Mouse (Mus musculus) MN1 (cell line): ENCODE measurements around the gene Raver1.
A peak's percentile ranks its signal among the peaks of the same experiment; 100 is the strongest.

Source experiments
- DNase-seq: peaks from one replicate; pipeline ENCODE4 v3.0.0-alpha.2; 2016; ENCODE audit warnings: low spot score

Gene Raver1

DNA sequence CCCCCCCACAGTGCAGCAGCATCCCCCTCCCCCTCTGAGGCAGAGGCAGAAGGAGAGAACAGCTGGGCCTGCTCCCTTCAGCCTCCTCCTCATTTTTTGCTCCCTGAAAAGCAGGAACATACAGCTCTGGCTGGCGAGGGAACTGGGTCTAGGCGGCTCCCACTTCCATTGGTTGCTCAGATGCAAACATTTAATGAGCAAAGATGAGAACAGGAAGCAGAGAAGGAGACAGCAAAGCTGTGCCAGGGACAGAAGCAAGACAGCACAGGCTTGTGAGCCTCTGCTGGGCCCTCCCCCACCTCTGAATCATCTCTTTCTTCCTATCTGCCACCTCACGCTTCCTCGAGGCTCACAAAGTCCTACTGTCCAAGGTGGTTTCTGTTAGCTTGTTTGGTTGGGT lies 50.5 kb downstream of the Raver1 start:
- DNase-seq: peak; percentile 16

DNA sequence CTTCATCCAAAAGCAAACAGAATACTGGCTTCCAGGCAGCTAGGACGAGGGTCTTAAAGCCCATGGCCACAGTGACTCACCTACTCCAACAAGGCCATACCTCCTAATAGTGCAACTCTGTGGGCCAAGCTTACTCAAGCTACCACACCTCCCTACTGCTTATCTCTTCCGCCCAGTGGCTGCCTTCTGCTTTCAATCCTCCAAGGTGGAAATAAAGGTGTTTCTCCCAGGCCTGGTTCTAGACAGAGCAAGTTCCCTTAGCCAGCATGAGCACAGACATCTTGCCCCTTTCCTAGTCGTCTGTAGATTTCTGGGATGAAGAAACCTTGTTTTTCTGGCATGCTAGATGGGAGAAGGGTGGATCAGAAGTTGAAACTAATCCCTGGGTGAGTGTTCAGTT lies 52.0 kb downstream of the Raver1 start:
- DNase-seq: no peak

DNA sequence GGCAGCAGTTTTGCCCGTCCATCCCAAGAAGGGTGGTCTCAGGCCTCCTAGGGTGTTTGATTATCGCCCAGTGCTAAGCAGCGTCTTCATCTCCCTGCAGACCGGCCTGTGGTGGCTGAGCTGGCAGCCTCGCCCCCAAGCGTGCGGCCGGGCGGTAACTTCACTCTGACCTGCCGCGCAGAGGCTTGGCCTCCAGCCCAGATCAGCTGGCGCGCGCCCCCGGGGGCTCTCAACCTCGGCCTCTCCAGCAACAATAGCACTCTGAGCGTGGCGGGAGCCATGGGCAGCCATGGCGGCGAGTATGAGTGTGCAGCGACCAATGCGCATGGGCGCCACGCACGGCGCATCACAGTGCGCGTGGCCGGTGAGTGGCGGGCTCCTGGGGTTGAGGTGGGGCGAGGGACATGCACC lies 54.3 kb downstream of the Raver1 start:
- no peak for DNase-seq

DNA sequence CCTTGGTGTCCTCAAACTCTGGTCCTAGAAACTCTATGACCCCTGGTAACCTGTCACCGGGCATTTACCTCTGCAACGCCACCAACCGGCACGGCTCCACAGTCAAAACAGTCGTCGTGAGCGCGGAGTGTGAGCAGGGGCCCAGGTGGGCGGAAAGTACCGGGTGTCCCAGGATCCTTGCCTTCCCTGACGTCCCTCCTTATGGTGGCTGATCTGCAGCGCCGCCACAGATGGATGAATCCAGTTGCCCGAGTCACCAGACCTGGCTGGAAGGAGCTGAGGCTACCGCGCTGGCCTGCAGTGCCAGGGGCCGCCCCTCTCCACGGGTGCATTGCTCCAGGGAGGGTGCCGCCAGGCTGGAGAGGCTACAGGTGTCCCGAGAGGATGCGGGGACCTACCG lies 55.1 kb downstream of the Raver1 start:
- no peak for DNase-seq

DNA sequence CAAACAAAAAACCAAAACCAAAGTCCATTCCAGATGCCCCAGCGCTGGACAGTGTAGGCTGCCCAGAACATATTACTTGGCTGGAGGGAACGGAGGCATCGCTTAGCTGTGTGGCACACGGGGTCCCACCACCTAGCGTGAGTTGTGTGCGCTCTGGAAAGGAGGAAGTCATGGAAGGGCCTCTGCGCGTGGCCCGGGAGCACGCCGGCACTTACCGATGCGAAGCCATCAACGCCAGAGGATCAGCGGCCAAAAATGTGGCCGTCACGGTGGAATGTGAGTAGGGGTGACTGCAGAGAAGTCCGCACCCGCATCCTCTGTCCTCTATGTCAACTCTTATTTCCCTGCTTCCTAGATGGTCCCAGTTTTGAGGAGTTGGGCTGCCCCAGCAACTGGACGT lies 55.6 kb downstream of the Raver1 start:
- DNase-seq: no peak

DNA sequence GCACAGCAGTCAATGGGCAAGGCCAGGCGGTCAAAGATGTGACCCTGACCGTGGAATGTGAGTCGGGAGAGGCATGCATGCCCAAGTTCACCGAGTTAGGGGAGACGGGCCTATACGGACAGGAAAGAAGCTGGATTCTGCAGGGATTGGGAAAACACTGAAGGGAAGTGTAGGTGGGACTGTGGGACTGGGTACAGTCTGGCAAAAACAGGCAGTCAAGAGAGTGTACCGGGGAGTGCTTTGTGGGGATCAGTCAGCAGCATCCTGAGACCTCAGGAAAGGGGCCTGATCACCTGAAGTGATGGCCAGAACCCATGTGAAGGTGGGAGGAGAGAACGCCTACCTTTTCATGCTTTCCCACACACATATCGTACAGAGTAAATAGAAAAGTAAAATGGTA lies 56.2 kb downstream of the Raver1 start:
- no peak for DNase-seq

DNA sequence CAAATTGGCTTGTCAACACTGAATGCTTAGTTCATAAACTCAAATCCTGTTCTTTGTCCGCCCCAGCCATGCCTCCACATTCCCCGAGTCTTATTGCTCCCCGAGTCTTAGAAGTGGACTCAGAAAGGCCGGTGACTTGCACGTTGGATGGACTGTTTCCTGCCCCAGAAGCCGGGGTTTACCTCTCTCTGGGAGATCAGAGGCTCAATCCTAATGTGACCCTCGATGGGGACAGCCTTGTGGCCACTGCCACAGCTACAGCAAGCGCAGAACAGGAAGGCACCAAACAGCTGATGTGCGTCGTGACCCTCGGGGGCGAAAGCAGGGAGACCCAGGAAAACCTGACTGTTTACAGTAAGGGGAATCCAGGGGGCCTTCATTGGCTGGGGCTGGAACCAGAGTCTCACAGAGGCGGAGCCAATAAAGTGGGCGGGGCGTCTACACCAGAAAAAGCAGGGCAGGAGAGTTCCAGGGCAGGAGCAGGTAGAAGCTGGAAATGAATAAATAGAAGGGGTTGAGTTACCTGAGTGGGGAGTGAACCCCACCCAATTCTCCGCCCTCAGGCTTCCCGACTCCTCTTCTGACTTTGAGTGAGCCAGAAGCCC lies 57.2 kb downstream of the Raver1 start:
- no peak for DNase-seq

DNA sequence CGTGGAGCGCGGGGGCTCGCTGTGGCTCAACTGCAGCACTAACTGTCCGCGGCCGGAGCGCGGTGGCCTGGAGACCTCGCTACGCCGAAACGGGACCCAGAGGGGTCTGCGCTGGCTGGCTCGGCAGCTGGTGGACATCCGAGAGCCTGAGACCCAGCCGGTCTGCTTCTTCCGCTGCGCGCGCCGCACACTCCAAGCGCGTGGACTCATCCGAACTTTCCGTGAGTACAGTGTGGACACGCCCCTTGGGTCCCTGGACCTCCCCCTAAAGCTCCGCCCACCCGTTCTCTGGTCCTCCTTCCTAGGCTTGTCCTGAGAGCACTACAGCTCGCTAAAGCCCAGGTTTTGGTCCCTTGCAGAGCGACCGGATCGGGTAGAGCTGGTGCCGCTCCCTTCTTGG lies 58.7 kb downstream of the Raver1 start:
- DNase-seq: peak; percentile 79

DNA sequence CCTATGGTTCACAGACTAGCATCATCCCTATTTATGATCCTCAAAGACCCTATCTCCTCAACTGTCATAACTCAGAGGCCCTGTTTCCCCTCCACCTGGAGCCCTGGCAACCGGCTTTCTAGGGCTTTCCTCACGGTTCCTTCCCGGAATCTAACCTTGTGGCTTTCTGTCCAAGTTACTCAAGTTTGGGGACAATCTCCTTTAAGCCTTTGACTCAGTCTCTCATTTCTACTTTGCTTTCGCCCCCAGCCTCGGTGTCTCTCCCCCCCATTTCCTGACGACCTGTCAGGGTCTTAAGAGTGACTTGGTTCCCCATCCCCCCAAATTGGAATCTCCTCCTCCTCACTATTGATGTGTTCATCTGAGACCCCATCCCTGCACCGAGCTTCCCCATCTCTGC lies 59.3 kb downstream of the Raver1 start:
- no peak for DNase-seq

DNA sequence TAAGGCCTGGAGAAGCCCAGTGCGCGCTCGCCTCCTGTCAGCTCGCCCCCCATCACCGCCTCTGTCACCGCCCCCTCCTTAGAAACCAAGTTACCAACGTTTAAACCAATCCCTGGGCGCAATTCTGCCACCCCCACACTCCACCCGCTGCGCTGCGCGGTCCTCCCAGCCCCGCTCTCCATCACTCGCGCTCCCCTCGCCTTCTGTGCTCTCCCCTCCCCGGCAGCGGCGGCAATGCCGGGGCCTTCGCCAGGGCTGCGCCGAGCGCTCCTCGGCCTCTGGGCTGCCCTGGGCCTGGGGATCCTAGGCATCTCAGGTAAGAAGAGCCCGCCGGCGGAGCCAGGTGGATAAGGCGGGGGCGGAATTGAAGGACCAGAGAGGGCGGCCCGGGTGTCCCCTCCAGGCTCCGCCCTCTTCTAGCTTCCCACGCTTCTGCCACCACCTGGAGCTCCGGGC lies 59.9 kb downstream of the Raver1 start, which contains the start of gene Icam5:
Icam5 (plus strand) TSS at position 178 of the 456 bp plus-strand sequence.
- DNase-seq: peak; percentile 30

DNA sequence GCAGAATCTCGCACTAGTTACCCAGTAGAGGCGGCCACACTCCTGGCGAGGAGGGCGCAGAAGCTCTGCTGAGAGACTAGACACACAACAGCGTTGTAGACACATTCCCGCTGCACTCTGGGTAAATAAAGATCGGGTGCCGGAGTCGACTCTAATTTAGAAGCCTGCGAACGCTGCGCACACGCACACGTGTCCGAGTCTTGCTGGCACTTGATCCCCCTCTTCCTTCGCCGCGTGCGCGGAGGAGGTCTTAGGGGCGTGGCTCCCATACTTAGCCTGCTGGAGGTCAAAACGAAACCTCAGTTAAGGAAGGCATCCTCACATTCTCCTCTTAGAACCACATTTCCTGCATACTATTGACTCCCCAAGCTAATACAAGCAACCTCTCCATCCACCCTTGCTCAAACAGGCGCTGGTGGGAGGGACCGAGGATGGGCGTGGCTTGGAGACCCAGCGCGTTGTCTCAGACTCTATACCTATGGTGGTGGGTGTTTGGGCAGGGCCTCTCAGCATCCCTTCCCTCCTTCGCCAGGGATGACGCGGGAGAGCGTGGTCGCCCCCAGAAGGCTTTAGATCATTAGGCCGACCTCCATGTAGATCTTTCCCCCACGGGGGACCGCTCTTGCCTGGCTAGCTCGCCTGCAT lies 60.4 kb downstream of the Raver1 start:
- peak; percentile 70 for DNase-seq

DNA sequence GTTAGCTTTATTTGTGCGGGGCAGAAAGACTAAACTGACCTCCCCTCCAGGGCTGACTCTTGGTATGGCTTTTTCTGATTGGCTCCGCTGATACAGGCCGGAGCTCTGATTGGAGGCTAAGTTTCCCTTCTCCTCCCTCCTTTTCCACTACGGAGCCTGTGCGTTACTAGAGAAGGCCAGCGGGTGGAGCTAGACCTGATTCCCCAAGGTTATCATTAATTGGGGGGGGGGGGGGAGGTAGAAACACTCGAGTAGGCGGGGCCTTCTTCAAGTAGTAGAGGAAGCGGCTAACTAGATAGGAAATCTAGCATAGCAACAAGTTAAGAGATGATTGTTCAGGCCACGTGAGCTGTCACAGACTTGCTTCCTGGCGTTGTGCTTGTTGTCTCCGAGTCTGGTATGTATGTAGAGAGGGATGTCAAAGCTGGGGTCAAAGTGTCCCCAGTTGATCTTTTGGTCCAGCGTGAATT lies 61.0 kb downstream of the Raver1 start:
- DNase-seq: peak; percentile 87

DNA sequence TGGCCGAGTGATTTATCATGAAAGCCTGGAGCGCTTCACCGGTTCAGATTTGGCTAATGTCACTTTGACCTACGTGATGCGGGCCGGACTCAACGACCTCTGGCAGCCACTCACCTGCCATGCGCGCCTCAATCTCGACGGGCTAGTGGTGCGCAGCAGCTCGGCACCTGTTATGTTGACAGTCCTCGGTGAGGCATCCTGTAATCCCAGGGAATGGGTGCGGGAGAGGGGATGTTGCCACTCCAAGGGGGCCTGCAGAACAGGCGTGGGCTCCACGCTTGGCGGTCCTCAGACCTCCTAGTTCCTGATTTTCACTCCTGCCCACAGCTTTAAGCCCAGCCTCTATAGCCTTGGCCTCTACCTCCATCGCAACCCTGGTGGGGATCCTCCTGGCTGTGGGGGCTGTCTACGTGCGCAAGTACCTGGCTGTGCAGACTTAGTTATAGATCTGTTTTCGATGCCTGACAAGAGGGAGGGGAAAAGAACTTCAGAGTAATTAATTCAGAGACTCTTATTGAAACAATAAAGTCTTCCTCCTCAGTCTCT lies 61.7 kb downstream of the Raver1 start:
- peak; percentile 14 for DNase-seq

DNA sequence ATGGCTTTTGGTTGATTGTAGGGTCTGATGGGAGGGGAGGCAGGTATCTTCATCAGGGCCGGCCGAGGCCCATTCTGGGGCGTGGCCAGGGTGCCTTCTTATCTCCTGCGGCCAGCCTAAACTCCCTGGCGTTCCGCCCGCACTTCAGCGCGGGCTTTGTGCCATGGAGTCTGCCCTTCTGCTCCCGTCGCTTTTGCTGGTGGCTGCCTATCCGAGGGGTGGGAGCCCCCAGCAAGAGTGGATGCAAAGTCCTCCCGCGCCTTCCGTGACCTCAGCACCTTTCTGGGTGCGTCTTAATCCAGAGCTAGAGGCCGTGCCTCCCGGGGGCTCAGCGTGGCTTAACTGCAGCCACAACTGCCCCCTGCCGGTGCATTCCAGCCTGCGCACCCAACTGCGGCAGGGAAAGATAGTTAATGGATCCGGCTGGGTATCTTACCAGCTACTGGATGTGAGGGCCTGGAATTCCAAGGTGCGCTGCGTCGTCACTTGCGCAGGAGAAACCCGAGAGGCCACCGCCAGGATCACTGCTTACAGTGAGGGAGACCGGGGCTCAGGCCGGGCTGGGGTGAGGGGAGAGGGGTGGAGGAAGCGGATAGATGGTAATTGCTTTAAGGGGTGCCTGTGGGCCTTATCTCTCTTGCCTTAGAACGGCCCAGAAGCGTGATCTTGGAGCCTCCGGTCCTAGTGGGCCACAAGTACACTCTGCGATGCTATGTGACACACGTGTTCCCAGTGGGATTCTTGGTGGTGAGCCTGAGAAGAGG lies 62.3 kb downstream of the Raver1 start, which contains the start of gene Icam4:
Icam4 (plus strand) TSS at position 83 of the 764 bp plus-strand sequence.
- peak; percentile 82 for DNase-seq

DNA sequence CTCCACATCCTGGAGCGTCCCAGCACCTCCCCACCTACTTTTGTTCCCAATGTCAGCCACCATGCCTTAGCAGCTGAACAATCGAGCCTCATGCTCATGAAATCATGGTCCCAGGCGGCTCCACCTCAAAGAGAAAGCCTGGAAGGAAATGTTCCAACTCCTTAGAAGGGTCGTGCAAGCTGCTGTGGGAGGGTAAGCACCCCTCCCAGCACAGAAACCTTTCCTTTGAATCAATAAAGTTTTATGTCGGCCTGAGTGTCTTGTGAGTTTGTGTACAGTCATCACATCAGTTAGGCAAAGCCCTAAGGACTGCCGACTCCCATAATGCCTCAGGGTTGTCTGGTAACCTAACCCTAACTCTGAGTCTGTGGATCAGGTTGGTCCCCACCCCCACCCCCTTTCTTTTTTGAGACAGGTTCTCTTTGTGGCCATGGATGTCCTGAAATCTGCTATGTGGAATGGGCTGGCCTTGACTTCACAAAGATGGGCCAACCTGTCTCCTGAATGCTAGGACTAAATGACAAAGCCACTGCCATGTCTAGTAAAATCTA lies 63.2 kb downstream of the Raver1 start:
- no peak for DNase-seq

DNA sequence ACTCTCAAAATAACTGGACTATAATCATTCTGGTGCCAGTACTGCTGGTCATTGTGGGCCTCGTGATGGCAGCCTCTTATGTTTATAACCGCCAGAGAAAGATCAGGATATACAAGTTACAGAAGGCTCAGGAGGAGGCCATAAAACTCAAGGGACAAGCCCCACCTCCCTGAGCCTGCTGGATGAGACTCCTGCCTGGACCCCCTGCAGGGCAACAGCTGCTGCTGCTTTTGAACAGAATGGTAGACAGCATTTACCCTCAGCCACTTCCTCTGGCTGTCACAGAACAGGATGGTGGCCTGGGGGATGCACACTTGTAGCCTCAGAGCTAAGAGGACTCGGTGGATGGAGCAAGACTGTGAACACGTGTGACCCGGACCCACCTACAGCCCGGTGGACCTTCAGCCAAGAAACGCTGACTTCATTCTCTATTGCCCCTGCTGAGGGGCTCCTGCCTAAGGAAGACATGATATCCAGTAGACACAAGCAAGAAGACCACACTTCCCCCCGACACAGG lies 64.0 kb downstream of the Raver1 start:
- no peak for DNase-seq

DNA sequence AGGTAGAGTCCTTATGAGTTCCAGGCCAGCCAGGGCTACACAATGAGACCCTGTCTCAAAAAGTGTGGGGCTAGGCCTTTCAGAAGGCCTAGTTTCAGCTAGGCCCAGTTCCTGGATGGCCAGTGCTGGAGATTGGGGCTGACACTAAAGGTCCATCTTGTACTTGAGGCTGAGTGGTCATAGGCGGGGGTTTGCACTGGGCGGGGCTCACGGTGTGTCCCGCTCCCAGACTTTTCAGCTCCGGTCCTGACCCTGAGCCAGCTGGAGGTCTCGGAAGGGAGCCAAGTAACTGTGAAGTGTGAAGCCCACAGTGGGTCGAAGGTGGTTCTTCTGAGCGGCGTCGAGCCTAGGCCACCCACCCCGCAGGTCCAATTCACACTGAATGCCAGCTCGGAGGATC lies 65.0 kb downstream of the Raver1 start:
- DNase-seq: no peak

DNA sequence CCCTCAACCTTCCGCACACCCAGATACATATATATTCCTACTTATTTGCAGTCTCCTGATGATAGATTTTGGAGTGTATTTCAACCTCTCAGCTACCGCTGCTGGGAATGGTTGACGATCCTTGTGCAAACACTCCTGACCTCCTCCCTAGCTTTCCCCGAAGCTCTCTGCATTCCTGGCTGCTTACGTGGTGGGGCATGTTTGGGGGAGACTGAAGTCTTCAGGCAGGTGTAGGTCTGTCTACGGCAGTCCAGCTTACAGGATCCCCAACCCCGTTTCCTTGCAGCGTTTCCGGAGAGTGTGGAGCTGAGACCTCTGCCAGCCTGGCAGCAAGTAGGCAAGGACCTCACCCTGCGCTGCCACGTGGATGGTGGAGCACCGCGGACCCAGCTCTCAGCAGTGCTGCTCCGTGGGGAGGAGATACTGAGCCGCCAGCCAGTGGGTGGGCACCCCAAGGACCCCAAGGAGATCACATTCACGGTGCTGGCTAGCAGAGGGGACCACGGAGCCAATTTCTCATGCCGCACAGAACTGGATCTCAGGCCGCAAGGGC lies 66.5 kb downstream of the Raver1 start:
- DNase-seq: no peak
